Mouse (Mus musculus) neural tube, embryonic 11.5 days (tissue): Measurements from ENCODE around the gene Rer1. TPM values are rescaled to one million over a fixed set of nuclear protein-coding genes. Genes with fewer than 3 reads are reported as not detected.

Experiments
- ATAC-seq: fragments of 200-750 bp; cut with Nextera tagmentation; 2 replicates; pipeline ENCODE4 v1.8.0; 2017; ENCODE audit warnings: moderate number of reproducible peaks, mild to moderate bottlenecking, moderate TSS enrichment, moderate library complexity; ENCODE audit not compliant: insufficient read depth, low FRiP score, low TSS enrichment
- DNase-seq: peaks from one replicate; pipeline ENCODE4 v3.0.0-alpha.2; 2015; ENCODE audit warnings: low spot score
- H3K27ac ChIP-seq: fragments of 300-500 bp; sonication (generic); 2 replicates; pipeline ENCODE4 v1.5.1; 2014; ENCODE audit warnings: low read depth, mild to moderate bottlenecking, low read length
- H3K27me3 ChIP-seq: fragments of 300-500 bp; sonication (generic); 2 replicates; pipeline ENCODE4 v1.6.1; 2014; ENCODE audit warnings: mild to moderate bottlenecking, low read length, mixed read lengths; ENCODE audit not compliant: control insufficient read depth, insufficient read depth
- H3K36me3 ChIP-seq: fragments of 300-500 bp; sonication (generic); 2 replicates; pipeline ENCODE4 v1.6.1; 2014; ENCODE audit warnings: mild to moderate bottlenecking, low read length, moderate library complexity, mixed read lengths; ENCODE audit not compliant: control insufficient read depth, insufficient read depth
- H3K4me1 ChIP-seq: fragments of 300-500 bp; sonication (generic); 2 replicates; pipeline ENCODE4 v1.6.1; 2014; ENCODE audit warnings: low read length, mixed read lengths; ENCODE audit not compliant: control insufficient read depth, insufficient read depth
- H3K4me2 ChIP-seq: fragments of 300-500 bp; sonication (generic); 2 replicates; pipeline ENCODE4 v1.6.1; 2014; ENCODE audit warnings: low read depth, mild to moderate bottlenecking, moderate library complexity
- H3K4me3 ChIP-seq: fragments of 300-500 bp; sonication (generic); 2 replicates; pipeline ENCODE4 v1.5.1; 2014; ENCODE audit warnings: low read depth, low read length
- H3K9ac ChIP-seq: fragments of 300-500 bp; sonication (generic); 2 replicates; pipeline ENCODE4 v1.6.1; 2014; ENCODE audit warnings: mild to moderate bottlenecking, low read length
- H3K9me3 ChIP-seq: fragments of 300-500 bp; sonication (generic); 2 replicates; pipeline ENCODE4 v1.6.1; 2016; ENCODE audit warnings: low read length; ENCODE audit not compliant: control insufficient read depth
- WGBS: fragments of 180-500 bp; shearing (Covaris S2); extraction: QIAGEN DNeasy Blood & Tissue Kit; methylation state at CpG from one replicate; pipeline ENCODE4 v1.1.7; 2014; 5-methylcytosine and 5-hydroxymethylcytosine counted together
- polyA plus RNA-seq: library from polyadenylated mRNA; unstranded; fragments of >200 nt; fragmentation: Nextera tagmentation; extraction: Ambion mirVana; gene quantifications from 2 replicates; pipeline ENCODE4 v1.2.1, GENCODE M21; 2014

Gene Rer1
- polyA plus RNA-seq, 1 experiment from 2014 or later: 145 TPM

DNA sequence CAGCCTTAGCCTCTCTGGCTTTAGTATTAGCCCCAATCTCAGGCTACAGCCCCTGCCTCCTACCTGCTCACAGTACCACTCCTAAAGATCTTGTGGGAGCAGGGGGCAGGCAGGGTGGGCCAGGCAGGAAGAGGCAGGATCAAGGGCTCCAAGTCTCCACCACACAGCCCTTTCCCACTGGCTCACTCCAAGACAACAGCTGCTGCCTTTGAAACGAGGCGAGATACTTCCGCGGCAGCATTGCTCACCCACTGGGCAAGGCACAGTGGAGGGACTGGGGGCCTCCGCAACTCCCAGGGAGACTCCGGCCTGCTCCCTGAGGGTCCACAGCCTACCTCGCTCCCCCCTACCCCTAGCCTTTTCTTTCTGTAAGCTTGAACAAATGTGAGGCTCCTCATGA lies 52.0 kb downstream of the Rer1 start:
- ATAC-seq (no peak), DNase-seq (no peak)
- no peak overlapping the region for H3K9ac ChIP-seq
- H3K4me1 ChIP-seq: peaks cover 9% of the 10 kb centered on the region
- no peaks in the 10 kb centered on the region for H3K36me3 ChIP-seq
- H3K27me3 ChIP-seq: no peaks in the 10 kb centered on the region
- 18% methylated on average over 7 of the region's 7 CpGs for WGBS
- H3K4me3 ChIP-seq: no peak overlapping the region
- H3K27ac ChIP-seq: no peak overlapping the region
- H3K9me3 ChIP-seq: no peaks in the 10 kb centered on the region
- H3K4me2 ChIP-seq: no peak overlapping the region

DNA sequence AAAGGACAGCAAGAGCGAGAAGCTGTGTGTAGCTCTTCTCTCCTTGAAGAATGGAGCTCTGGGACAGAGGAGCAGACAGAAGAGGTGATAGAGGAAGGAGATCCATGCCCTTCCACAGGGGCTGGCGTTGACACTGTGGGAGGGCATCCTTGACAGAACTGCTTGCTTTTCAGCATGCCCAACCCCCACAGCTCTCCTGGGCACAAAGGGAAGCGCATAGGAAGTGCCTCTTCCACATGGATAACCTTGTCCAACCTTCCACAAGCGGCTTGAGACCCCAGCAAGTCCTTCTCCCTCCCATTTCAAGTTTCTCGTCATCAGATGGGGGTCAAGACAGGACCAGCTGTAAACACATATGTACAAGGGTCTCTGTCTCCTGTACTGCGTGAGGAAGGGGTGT lies 53.1 kb downstream of the Rer1 start:
- Histone ChIP-seq H3K4me1 (peaks cover 9% of the 10 kb centered on the region), H3K9me3 (no peaks in the 10 kb centered on the region), H3K27me3 (no peaks in the 10 kb centered on the region), H3K36me3 (no peaks in the 10 kb centered on the region), H3K9ac (no peak overlapping the region), H3K4me2 (no peak overlapping the region), H3K4me3 (no peak overlapping the region), H3K27ac (no peak overlapping the region)
- 24% methylated on average over 6 of the region's 6 CpGs for WGBS
- ATAC-seq (no peak), DNase-seq (no peak)

DNA sequence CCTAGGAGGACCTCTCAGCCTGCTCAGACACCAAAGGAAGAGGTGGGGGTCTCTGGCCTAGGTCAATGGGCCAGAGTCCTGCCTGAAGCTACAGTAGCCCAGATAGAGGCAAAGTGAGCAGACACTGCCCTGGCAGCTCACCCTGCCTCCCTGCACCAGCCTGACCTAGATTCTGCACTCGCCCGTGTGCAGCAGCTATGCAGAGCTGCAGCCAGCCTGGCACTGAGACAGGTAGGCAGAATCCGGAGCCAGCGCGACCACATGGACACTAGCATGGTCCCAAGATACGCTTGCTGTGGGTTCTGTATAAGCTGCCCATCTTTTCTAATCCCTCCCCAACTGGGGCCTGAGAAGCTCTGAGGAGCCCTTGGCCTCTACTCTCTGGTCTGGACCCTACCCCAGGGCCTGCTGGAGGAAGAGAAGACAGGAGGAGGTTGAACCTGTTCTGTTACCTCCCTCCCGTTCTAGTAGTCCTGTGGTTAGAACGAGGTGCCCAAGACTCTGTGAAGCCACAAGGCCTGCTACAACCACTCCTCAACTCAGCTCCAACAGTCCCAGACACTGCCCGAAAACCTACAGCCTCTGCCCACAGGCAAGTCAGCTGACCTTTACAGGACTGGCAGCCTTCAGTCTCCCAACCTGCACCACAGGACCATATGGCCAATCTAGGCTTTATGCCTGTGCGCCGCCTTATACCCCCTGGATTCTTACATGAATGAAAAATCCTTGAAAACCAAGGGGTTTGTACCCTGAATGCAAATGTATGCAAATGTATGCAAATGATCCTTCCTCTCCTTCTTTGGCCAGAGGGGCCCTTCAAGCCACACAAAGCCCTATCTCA lies 61.8 kb downstream of the Rer1 start:
- H3K36me3 ChIP-seq: no peaks in the 10 kb centered on the region
- no peak overlapping the region for H3K4me2 ChIP-seq
- peaks cover 3% of the 10 kb centered on the region for H3K4me1 ChIP-seq
- no peak for DNase-seq
- H3K9ac ChIP-seq: no peak overlapping the region
- no peak overlapping the region for H3K4me3 ChIP-seq
- no peak overlapping the region for H3K27ac ChIP-seq
- H3K9me3 ChIP-seq: no peaks in the 10 kb centered on the region
- no peaks in the 10 kb centered on the region for H3K27me3 ChIP-seq
- no peak for ATAC-seq
- 81% methylated on average over 11 of the region's 11 CpGs for WGBS

Other genes with a start within 250 kb of the Rer1 start
- gene Ttc34, start 248.9 kb downstream of the Rer1 start, polyA plus RNA-seq: 0.38 and 0.39 TPM in 2 replicates
- gene Mmel1, start 216.8 kb downstream of the Rer1 start, polyA plus RNA-seq: 0.50 and 0.72 TPM in 2 replicates
- 40.2 and 42.1 TPM in 2 replicates for gene Fam213b, start 187.2 kb downstream of the Rer1 start, polyA plus RNA-seq
- 0.78 and 1.1 TPM in 2 replicates for gene Tnfrsf14, start 157.8 kb downstream of the Rer1 start, polyA plus RNA-seq
- gene Hes5, start 125.5 kb downstream of the Rer1 start, polyA plus RNA-seq: 191 and 218 TPM in 2 replicates
- 36.1 and 38.2 TPM in 2 replicates for gene Pank4, start 122.3 kb downstream of the Rer1 start, polyA plus RNA-seq
- 1.4 and 1.6 TPM in 2 replicates for gene Plch2, start 29.6 kb downstream of the Rer1 start, polyA plus RNA-seq
- gene Pex10, start 19.4 kb downstream of the Rer1 start, polyA plus RNA-seq: 6.9 and 8.3 TPM in 2 replicates
- gene Morn1, start 195 bp upstream of the Rer1 start, polyA plus RNA-seq: 3.9 and 5.3 TPM in 2 replicates
- gene Ski, start 136.2 kb upstream of the Rer1 start, polyA plus RNA-seq: 15.1 and 16.6 TPM in 2 replicates
- gene Faap20, start 163.4 kb upstream of the Rer1 start, polyA plus RNA-seq: 96.6 and 98.1 TPM in 2 replicates